Mouse (Mus musculus) left cerebral cortex, adult 8-10 months (tissue): ENCODE measurements around the gene Smarca5. TPM values are rescaled to one million over a fixed set of nuclear protein-coding genes. Genes with fewer than 3 reads are reported as not detected.

Experiments
- DNase-seq, 2 experiments: peaks; one replicate each; pipeline ENCODE4 v3.0.0; 2022; ENCODE audit warnings: low spot score in 2 of 2
- total RNA-seq, 4 experiments: library from RNA; stranded (reverse); gene quantifications; 2 replicates each; pipeline ENCODE4 v1.2.4; 2022

Smarca5 gene
- total RNA-seq, 4 experiments from 2014 or later: 53.8 to 56.9 (median 55.4) TPM

DNA sequence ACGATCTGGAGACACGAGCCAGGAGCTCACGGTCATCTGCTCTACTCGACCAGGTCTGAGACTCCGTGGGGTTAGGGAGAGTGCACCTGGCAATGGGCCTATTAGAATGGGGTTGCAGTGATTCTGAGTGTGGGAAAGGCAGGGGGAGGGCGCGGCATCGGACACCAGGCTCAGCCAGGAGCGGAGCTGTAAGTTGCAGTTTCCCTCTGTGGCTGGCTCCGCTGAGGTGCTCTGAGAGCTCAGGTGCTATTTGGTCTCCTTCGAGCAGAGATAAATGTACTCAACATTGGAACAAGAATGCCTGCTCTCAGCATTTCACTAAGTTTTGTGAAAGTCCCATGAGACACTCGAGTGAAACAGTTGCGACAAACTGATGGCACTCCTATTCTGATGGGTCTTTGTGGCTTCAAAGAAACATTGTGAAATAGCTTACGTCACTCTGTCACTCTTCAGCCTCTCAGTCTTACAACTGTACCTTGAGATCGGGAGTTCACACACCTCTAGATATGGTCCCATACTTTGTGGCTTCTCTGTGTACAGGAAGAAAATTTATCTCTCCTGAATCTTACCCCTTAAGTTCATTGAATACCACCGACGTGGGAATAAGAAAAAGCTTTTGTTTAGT is 69.9 kb downstream of the Smarca5 start:
- DNase-seq: no peak

DNA sequence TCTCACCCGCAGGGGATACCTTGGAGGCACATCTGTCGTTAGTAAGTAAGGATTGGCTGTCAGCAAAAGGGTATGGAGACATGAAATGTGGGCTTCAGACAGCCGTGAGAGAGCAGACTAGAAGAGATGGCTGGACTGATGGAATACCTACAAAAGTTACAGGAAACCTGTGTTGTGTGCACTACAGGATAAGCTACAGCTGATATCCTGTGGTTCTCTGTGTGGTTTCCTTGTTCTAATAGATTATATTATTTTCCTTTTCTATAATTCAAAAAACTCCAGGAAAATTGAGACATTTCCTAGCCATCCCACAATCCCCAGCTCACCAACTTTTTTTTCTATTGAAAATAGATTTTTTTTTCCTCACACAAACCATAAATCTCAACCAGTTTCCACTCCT is 75.8 kb downstream of the Smarca5 start:
- DNase-seq: no peak

- DNase-seq: no peak
Measured at GRCm38 (mm10) chr8:80661055-80661454, 78.2 kb downstream of the Smarca5 start.

DNA sequence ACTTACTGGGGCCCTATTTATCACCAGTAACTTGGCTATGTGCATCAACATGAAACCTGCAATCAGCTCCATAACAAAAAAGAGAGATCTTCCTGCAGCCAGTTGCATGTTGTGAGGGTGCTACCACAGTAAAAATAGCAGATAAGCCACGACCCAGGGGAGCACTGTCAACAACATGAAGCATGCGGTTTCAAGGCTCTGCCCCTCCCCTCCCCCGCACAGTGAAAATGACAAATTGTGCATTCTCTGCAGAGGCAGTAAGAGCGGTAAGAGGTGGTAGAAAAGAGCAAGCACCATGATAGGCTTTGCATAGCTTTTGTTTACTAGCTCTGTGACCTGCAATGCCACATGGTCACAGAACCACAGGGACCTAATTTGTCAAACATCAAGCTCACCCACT is 81.7 kb downstream of the Smarca5 start:
- DNase-seq: no peak

Other genes with a start within 250 kb of the Smarca5 start
- gene Gypa, start 245.7 kb downstream of the Smarca5 start, total RNA-seq: not detected
- under 1 TPM; 0.34 to 0.74 (median 0.52) TPM for gene Frem3, start 128.4 kb downstream of the Smarca5 start, total RNA-seq
- 10 to 100 TPM; 17.7 to 23.4 (median 20.4) TPM for gene Gab1, start 141.0 kb upstream of the Smarca5 start, total RNA-seq